ENCODE assay signal across 11 mouse cellular contexts in genomic region chr9:71498391-71499182, GRCm38 (mm10). TPM values are rescaled to one million over a fixed set of nuclear protein-coding genes. Genes with fewer than 3 reads are reported as not detected.
DNase-seq lines count a peak whose midpoint lies in the region; ATAC-seq and TF ChIP-seq lines count a peak whose summit lies in the region.
"Had no signal": no experiment of that assay in that cellular context is flagged by ENCODE, and none has a peak within 500 bp of the region (broad histone marks: within the 10 kb centered on the region; RNA-seq: fewer than 3 reads in every experiment).

No protein-coding gene starts in this region.

- no peak overlapping the region for H3K9ac ChIP-seq in intestine, postnatal 0 days (ENCODE audit: low read depth, low read length)
- H3K9ac ChIP-seq in intestine, embryonic 15.5 days, result no peak overlapping the region
- H3K9ac ChIP-seq: hindbrain, embryonic 15.5 days; liver, embryonic 15.5 days had no signal

- H3K4me2 ChIP-seq in intestine, postnatal 0 days (replicated peaks; ENCODE audit: low read depth), result no peak overlapping the region
- H3K4me2 ChIP-seq in intestine, embryonic 15.5 days (replicated peaks), result no peak overlapping the region
- H3K4me2 ChIP-seq: hindbrain, embryonic 15.5 days; liver, embryonic 15.5 days had no signal

- H3K9me3 ChIP-seq in intestine, postnatal 0 days (ENCODE audit: control insufficient read depth), result no peaks in the 10 kb centered on the region
- H3K9me3 ChIP-seq in intestine, embryonic 15.5 days, result no peaks in the 10 kb centered on the region
- H3K9me3 ChIP-seq: hindbrain, embryonic 15.5 days; liver, embryonic 15.5 days had no signal

- 0 out of 2 replicates have a peak, but pooled peaks have one; percentile 5 for TF ChIP-seq CTCF in intestine, postnatal 0 days (IDR thresholded peaks at IDR 0.05; ENCODE audit: low read depth)

- ATAC-seq in intestine, postnatal 0 days, result no peak
- no peak for ATAC-seq in intestine, embryonic 15.5 days

- WGBS in intestine, postnatal 0 days, result 62% methylated on average over 10 of the region's 10 CpGs
- WGBS in intestine, embryonic 15.5 days, result 49% methylated on average over 10 of the region's 10 CpGs

- H3K27me3 ChIP-seq in intestine, postnatal 0 days (replicated peaks; ENCODE audit: control insufficient read depth, insufficient read depth, low read length), result no peaks in the 10 kb centered on the region
- H3K27me3 ChIP-seq in intestine, embryonic 15.5 days (replicated peaks), result no peaks in the 10 kb centered on the region
- H3K27me3 ChIP-seq: hindbrain, embryonic 15.5 days; liver, embryonic 15.5 days had no signal

- H3K4me3 ChIP-seq in intestine, postnatal 0 days (ENCODE audit: low read depth, low read length), result no peak overlapping the region
- H3K4me3 ChIP-seq in intestine, embryonic 15.5 days (replicated peaks), result no peak overlapping the region
- H3K4me3 ChIP-seq: hindbrain, embryonic 15.5 days; liver, embryonic 15.5 days had no signal

- H3K27ac ChIP-seq in intestine, postnatal 0 days (ENCODE audit: low read depth, low read length), result no peak overlapping the region
- H3K27ac ChIP-seq in intestine, embryonic 15.5 days, result no peak overlapping the region
- H3K27ac ChIP-seq: hindbrain, embryonic 15.5 days; liver, embryonic 15.5 days had no signal

- no peaks in the 10 kb centered on the region for H3K4me1 ChIP-seq in intestine, postnatal 0 days (replicated peaks; ENCODE audit: control insufficient read depth, insufficient read depth, low read length)
- 0 out of 2 replicates have a peak, but pooled peaks cover 3% of the 10 kb centered on the region for H3K4me1 ChIP-seq in intestine, embryonic 15.5 days (replicated peaks)
- H3K4me1 ChIP-seq: hindbrain, embryonic 15.5 days; liver, embryonic 15.5 days had no signal

- H3K36me3 ChIP-seq in intestine, postnatal 0 days (ENCODE audit: control insufficient read depth, insufficient read depth), result no peaks in the 10 kb centered on the region
- no peaks in the 10 kb centered on the region for H3K36me3 ChIP-seq in intestine, embryonic 15.5 days
- H3K36me3 ChIP-seq: hindbrain, embryonic 15.5 days; liver, embryonic 15.5 days had no signal

- DNase-seq in right cerebral cortex, postnatal 36 days (ENCODE audit: low spot score in 2 of 2), result peak; percentile 5 to 16
- no peak for DNase-seq in right cerebral cortex, postnatal 14 days
- peak; percentile 70 for DNase-seq in kidney, postnatal 10 days
- DNase-seq in gastrocnemius, postnatal 4 days (ENCODE audit: low spot score in 2 of 2), result no peak
- DNase-seq in urinary bladder, postnatal 36 days (ENCODE audit: low spot score in 2 of 2), result no peak
- DNase-seq in layer of hippocampus, adult 9-10 months (ENCODE audit: low spot score), result no peak
- DNase-seq: cerebellum, adult 9-11 months had no signal

RNA-seq across cellular contexts. Expression of gene Polr2m, which starts 12.9 kb away (rescaled TPM):
- 103 TPM in 2 replicates for polyA plus RNA-seq in intestine, postnatal 0 days (2015; fragmentation: Nextera tagmentation; extraction: Ambion mirVana)
- 324 and 329 TPM in 2 replicates for polyA plus RNA-seq in intestine, embryonic 15.5 days (2015; fragmentation: Nextera tagmentation; extraction: Ambion mirVana)
- total RNA-seq in gastrocnemius, postnatal 4 days (2021), result 100 to 1,000 TPM; 208 to 216 TPM

Comparison
In these comparisons a context has a peak if more than half of its experiments do, and no peak if none do; other contexts are left out.
1. DNase-seq: peak in right cerebral cortex, postnatal 36 days (2 of 2) and kidney, postnatal 10 days (single experiment); none in right cerebral cortex, postnatal 14 days (single experiment), gastrocnemius, postnatal 4 days (0 of 2), urinary bladder, postnatal 36 days (0 of 2) and layer of hippocampus, adult 9-10 months (single experiment).